Mouse (Mus musculus) liver, postnatal 0 days (tissue): ENCODE measurements around the gene Dtd1. TPM values are rescaled to one million over a fixed set of nuclear protein-coding genes. Genes with fewer than 3 reads are reported as not detected.

Experiments
- ATAC-seq: fragments of 200-750 bp; cut with Nextera tagmentation; 2 replicates; pipeline ENCODE4 v1.8.0; 2017; ENCODE audit warnings: mild to moderate bottlenecking, moderate library complexity
- DNase-seq: peaks from one replicate; pipeline ENCODE4 v3.0.0-alpha.2; 2016
- H3K27ac ChIP-seq: fragments of 300-500 bp; sonication (generic); 2 replicates; pipeline ENCODE4 v1.5.1; 2014; ENCODE audit warnings: antibody characterized with exemption, moderate library complexity, mild to moderate bottlenecking, low read depth
- H3K27me3 ChIP-seq: fragments of 300-500 bp; sonication (generic); 2 replicates; pipeline ENCODE4 v1.6.1; 2014; ENCODE audit warnings: low read length, control low read depth, mixed read lengths; ENCODE audit not compliant: insufficient read depth
- H3K36me3 ChIP-seq: fragments of 300-500 bp; sonication (generic); replicated peaks from 2 replicates; pipeline ENCODE4 v1.6.1; 2014; ENCODE audit warnings: mild to moderate bottlenecking, control low read depth, low read length, moderate library complexity, mixed read lengths; ENCODE audit not compliant: insufficient read depth
- H3K4me1 ChIP-seq: fragments of 300-500 bp; sonication (generic); 2 replicates; pipeline ENCODE4 v1.6.1; 2014; ENCODE audit warnings: antibody characterized with exemption, mild to moderate bottlenecking, control low read depth; ENCODE audit not compliant: insufficient read depth
- H3K4me2 ChIP-seq: fragments of 300-500 bp; sonication (generic); 2 replicates; pipeline ENCODE4 v1.6.1; 2014; ENCODE audit warnings: low read depth, mild to moderate bottlenecking, low read length, moderate library complexity, mixed read lengths
- H3K4me3 ChIP-seq: fragments of 300-500 bp; sonication (generic); 2 replicates; pipeline ENCODE4 v1.5.1; 2014; ENCODE audit warnings: low read depth, low read length
- H3K9ac ChIP-seq: fragments of 300-500 bp; sonication (generic); replicated peaks from 2 replicates; pipeline ENCODE4 v1.6.1; 2014; ENCODE audit warnings: mild to moderate bottlenecking, moderate library complexity
- H3K9me3 ChIP-seq: fragments of 300-500 bp; sonication (generic); 2 replicates; pipeline ENCODE4 v1.6.1; 2016; ENCODE audit warnings: mild to moderate bottlenecking, control low read depth, low read length, mixed read lengths
- CTCF ChIP-seq: sonication (generic); IDR thresholded peaks from 2 replicates; pipeline ENCODE4 v1.5.1; 2016; ENCODE audit warnings: antibody characterized with exemption, low read depth
- EP300 ChIP-seq: IDR thresholded peaks from 2 replicates; pipeline ENCODE4 v1.6.1; 2016; ENCODE audit warnings: antibody characterized with exemption, low read depth, mild to moderate bottlenecking
- WGBS: fragments of 180-500 bp; shearing (Covaris S2); extraction: QIAGEN DNeasy Blood & Tissue Kit; methylation state at CpG from one replicate; pipeline ENCODE4 v1.1.7; 2014; ENCODE audit not compliant: insufficient replicate concordance; 5-methylcytosine and 5-hydroxymethylcytosine counted together
- polyA plus RNA-seq: library from polyadenylated mRNA; unstranded; fragments of >200 nt; fragmentation: Nextera tagmentation; extraction: Ambion mirVana; gene quantifications from 2 replicates; pipeline ENCODE4 v1.2.1, GENCODE M21; 2015

Gene Dtd1
- polyA plus RNA-seq, 1 experiment from 2014 or later, result 17.1 TPM

- Histone ChIP-seq H3K4me1 (no peaks in the 10 kb centered on the region), H3K4me2 (no peak overlapping the region), H3K9ac (no peak overlapping the region), H3K27ac (no peak overlapping the region), H3K36me3 (no peaks in the 10 kb centered on the region), H3K4me3 (no peak overlapping the region), H3K27me3 (no peaks in the 10 kb centered on the region), H3K9me3 (peaks cover 4% of the 10 kb centered on the region; the same call in 1 of the 2 replicates)
- no peak for TF ChIP-seq CTCF
- TF ChIP-seq EP300, result no peak
- no peak for ATAC-seq
- no peak for DNase-seq
- 83% methylated on average over 7 of the region's 7 CpGs for WGBS
Observed at GRCm38 (mm10) chr2:144764116-144764788, 164.6 kb downstream of the Dtd1 start.

GRCm38 (mm10) chr2:144765219-144765618 is 165.5 kb downstream of the Dtd1 start:
- H3K4me3 ChIP-seq, result no peak overlapping the region
- no peak overlapping the region for H3K4me2 ChIP-seq
- H3K4me1 ChIP-seq, result no peaks in the 10 kb centered on the region
- H3K27ac ChIP-seq, result no peak overlapping the region
- 84% methylated on average over 5 of the region's 5 CpGs for WGBS
- no peak overlapping the region for H3K9ac ChIP-seq
- H3K36me3 ChIP-seq, result no peaks in the 10 kb centered on the region
- DNase-seq (no peak), ATAC-seq (no peak)
- H3K27me3 ChIP-seq, result no peaks in the 10 kb centered on the region
- TF ChIP-seq EP300, result no peak
- TF ChIP-seq CTCF, result no peak
- peaks cover 4% of the 10 kb centered on the region; the same call in 1 of the 2 replicates for H3K9me3 ChIP-seq

GRCm38 (mm10) chr2:144768375-144769117 is 168.8 kb downstream of the Dtd1 start:
- DNase-seq, result no peak
- no peak overlapping the region for H3K9ac ChIP-seq
- TF ChIP-seq EP300 (no peak), CTCF (no peak)
- WGBS, result 82% methylated on average over 3 of the region's 3 CpGs
- H3K36me3 ChIP-seq, result no peaks in the 10 kb centered on the region
- ATAC-seq, result no peak
- H3K27ac ChIP-seq, result no peak overlapping the region
- no peaks in the 10 kb centered on the region for H3K27me3 ChIP-seq
- peaks cover 4% of the 10 kb centered on the region; the same call in 1 of the 2 replicates for H3K9me3 ChIP-seq
- H3K4me2 ChIP-seq, result no peak overlapping the region
- no peaks in the 10 kb centered on the region for H3K4me1 ChIP-seq
- H3K4me3 ChIP-seq, result no peak overlapping the region

DNA sequence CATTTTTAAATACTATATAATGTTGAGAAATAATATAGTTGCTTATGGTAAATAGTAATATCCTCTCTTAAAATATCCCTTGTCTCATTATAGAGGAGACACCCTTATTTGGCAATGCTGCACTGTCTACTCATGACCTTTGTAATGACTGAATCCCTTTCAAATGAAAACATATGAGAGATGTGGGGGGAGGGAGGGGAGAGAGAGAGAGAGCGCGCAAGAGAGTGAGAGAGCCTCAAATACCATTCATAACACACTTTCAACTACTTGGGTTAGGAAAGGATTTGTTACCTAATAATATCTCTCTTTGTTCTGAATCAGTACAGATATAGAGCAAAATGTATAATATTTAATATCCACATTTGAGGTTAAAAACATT is 169.4 kb downstream of the Dtd1 start:
- no peak for DNase-seq
- 82% methylated on average over 2 of the region's 2 CpGs for WGBS
- no peak for TF ChIP-seq CTCF
- TF ChIP-seq EP300, result no peak
- no peaks in the 10 kb centered on the region for H3K36me3 ChIP-seq
- peaks cover 4% of the 10 kb centered on the region; the same call in 1 of the 2 replicates for H3K9me3 ChIP-seq
- ATAC-seq, result no peak
- no peak overlapping the region for H3K9ac ChIP-seq
- no peaks in the 10 kb centered on the region for H3K4me1 ChIP-seq
- H3K4me2 ChIP-seq, result no peak overlapping the region
- no peak overlapping the region for H3K4me3 ChIP-seq
- H3K27me3 ChIP-seq, result no peaks in the 10 kb centered on the region
- no peak overlapping the region for H3K27ac ChIP-seq

DNA sequence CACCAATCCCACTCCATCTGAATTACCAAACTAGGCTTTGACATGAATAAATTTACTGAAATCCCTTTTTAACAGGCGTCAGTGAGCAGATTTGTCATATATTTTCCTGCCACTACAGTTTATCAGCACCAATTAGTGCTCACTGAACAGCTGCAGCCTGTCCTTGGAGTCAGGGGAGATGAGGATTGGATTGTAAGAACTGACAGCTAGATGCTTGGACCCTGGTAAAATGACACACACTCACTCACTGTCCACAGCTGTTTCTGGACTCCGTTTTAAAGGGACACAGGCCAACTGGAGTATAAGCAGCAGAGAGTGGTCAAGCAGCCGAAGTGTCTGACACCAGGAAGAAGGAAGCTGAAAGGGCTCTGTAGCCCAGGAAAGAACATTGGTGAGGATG is 169.9 kb downstream of the Dtd1 start:
- ATAC-seq (no peak), DNase-seq (no peak)
- no peak overlapping the region for H3K27ac ChIP-seq
- H3K36me3 ChIP-seq, result no peaks in the 10 kb centered on the region
- H3K9ac ChIP-seq, result no peak overlapping the region
- H3K4me3 ChIP-seq, result no peak overlapping the region
- WGBS, result 71% methylated on average over 3 of the region's 3 CpGs
- H3K4me2 ChIP-seq, result no peak overlapping the region
- H3K9me3 ChIP-seq, result peaks cover 4% of the 10 kb centered on the region; the same call in 1 of the 2 replicates
- TF ChIP-seq EP300, result no peak
- no peak for TF ChIP-seq CTCF
- H3K27me3 ChIP-seq, result no peaks in the 10 kb centered on the region
- H3K4me1 ChIP-seq, result no peaks in the 10 kb centered on the region

DNA sequence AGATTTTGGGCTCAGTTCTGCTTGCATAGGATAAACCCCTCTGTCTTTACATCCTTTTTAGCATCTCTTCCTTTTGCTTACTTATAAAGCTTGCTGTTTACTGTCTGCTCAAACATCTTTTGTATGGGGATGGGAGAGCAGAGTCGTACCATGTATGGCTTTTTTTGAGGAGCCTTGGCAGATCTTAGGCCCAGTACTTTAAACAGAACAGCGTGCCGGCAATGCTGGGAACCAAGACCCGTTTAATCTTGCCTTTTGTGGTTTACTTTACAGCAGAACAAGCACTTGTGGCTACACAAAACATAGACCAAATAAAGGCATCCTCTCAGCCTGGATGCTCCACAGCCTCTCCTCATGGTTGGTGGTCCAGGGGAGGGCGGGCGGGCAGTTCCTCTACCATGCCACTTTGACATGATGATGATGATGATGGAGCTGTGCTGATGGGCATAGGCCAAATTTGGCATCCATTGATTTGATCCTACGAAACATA is 170.8 kb downstream of the Dtd1 start:
- WGBS, result 83% methylated on average over 7 of the region's 7 CpGs
- no peaks in the 10 kb centered on the region for H3K36me3 ChIP-seq
- H3K9ac ChIP-seq, result no peak overlapping the region
- no peaks in the 10 kb centered on the region for H3K27me3 ChIP-seq
- no peak for ATAC-seq
- no peak overlapping the region for H3K4me3 ChIP-seq
- no peak overlapping the region for H3K4me2 ChIP-seq
- peaks cover 4% of the 10 kb centered on the region; the same call in 1 of the 2 replicates for H3K9me3 ChIP-seq
- TF ChIP-seq EP300 (no peak), CTCF (no peak)
- no peaks in the 10 kb centered on the region for H3K4me1 ChIP-seq
- H3K27ac ChIP-seq, result no peak overlapping the region
- no peak for DNase-seq
